Mouse (Mus musculus): ENCODE results near the gene Vgll2. TPM values are rescaled to one million over a fixed set of nuclear protein-coding genes. Genes with fewer than 3 reads are reported as not detected.

Vgll2 gene
- total and polyA plus RNA-seq, 3 experiments: not detected

DNA sequence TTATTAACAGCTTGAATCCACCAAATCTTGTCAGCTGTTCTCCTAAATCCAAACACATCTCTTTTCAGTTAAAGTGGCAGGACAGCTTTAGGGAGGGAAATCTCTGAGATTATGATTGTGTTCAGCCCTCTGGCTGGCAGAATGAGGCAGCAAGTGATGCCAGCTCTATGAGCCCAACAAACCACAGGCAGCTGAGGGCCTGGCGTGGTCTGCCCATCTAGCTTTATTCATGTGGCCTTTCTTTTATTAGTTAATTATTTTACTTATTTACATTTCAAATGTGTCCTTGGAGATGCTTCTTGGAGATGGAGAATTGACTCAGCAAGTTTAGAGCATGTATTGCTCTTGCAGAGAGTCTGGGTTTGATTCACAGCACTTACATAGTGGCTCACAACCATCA, 3.8 kb upstream of the Vgll2 start:
- Histone ChIP-seq H3K27me3 (ENCODE audit: control insufficient read depth in 1 of 2, insufficient read depth in 2 of 2, low read length in 2 of 2) (no peaks in the 10 kb centered on the region), H3K27ac (ENCODE audit: control insufficient read depth, low read depth, low read length) (no peak overlapping the region), H3K4me3 (ENCODE audit: control insufficient read depth in 1 of 2, insufficient read depth in 1 of 2, low read depth in 2 of 2, low read length in 2 of 2) (no peak overlapping the region), H3K9me3 (replicated peaks; ENCODE audit: insufficient read depth, low read length) (no peaks in the 10 kb centered on the region), H3K4me1 (ENCODE audit: control insufficient read depth in 1 of 2, insufficient read depth in 2 of 2, low read length in 2 of 2) (no peaks in the 10 kb centered on the region), H3K9ac (ENCODE audit: control insufficient read depth, low read depth, low read length, poor library complexity, severe bottlenecking) (no peak overlapping the region), H3K79me2 (ENCODE audit: control insufficient read depth, insufficient read depth, low read length, poor library complexity) (no peaks in the 10 kb centered on the region), H3K36me3 (ENCODE audit: control insufficient read depth in 1 of 2, insufficient read depth in 2 of 2, low read length in 2 of 2) (no peaks in the 10 kb centered on the region)
- no peak for DNase-seq (ENCODE audit: low read depth, low spot score)
- no peak for TF ChIP-seq GABPA (IDR thresholded peaks at IDR 0.05; ENCODE audit: low read depth, low read length)

DNA sequence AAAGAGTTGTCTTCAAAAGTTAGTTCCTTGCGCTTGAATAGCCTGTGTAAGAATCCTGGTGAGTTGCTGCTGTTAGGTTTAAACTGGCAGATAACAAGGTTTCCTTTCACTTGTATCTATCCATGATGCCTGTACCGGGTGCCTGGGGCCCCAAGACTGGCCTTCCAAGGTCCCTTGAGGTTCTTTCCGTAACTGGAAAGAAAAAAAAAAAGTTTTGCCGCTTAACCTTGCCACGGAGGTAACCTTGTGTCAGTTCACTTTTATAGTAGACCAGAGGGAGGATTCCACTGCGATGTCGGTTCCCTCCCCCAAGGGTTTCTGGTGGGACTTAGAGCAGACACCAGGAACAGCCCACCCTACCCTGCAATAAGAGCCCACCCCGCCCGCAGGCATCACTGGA, 1.1 kb upstream of the Vgll2 start:
- Histone ChIP-seq H3K4me3 (ENCODE audit: control insufficient read depth in 1 of 2, insufficient read depth in 1 of 2, low read depth in 2 of 2, low read length in 2 of 2) (no peak overlapping the region), H3K9ac (ENCODE audit: control insufficient read depth, low read depth, low read length, poor library complexity, severe bottlenecking) (no peak overlapping the region), H3K27ac (ENCODE audit: control insufficient read depth, low read depth, low read length) (no peak overlapping the region), H3K4me1 (ENCODE audit: control insufficient read depth in 1 of 2, insufficient read depth in 2 of 2, low read length in 2 of 2) (no peaks in the 10 kb centered on the region), H3K79me2 (ENCODE audit: control insufficient read depth, insufficient read depth, low read length, poor library complexity) (no peaks in the 10 kb centered on the region), H3K36me3 (ENCODE audit: control insufficient read depth in 1 of 2, insufficient read depth in 2 of 2, low read length in 2 of 2) (no peaks in the 10 kb centered on the region), H3K9me3 (replicated peaks; ENCODE audit: insufficient read depth, low read length) (no peaks in the 10 kb centered on the region), H3K27me3 (ENCODE audit: control insufficient read depth in 1 of 2, insufficient read depth in 2 of 2, low read length in 2 of 2) (no peaks in the 10 kb centered on the region)
- DNase-seq (ENCODE audit: low read depth, low spot score): no peak
- TF ChIP-seq ZC3H11A (IDR thresholded peaks at IDR 0.05; ENCODE audit: low read depth, low read length) (no peak), MYB (IDR thresholded peaks at IDR 0.05; ENCODE audit: low read depth, low read length) (no peak), NELFE (IDR thresholded peaks at IDR 0.05; ENCODE audit: low read depth, low read length) (no peak), GATA1 (IDR thresholded peaks at IDR 0.05; ENCODE audit: low read depth, low read length) (no peak), CTCF (IDR thresholded peaks at IDR 0.05 in 2 of 3, conservative IDR thresholded peaks at IDR 0.05 in 1 of 3; ENCODE audit: control insufficient read depth in 1 of 3, insufficient read depth in 1 of 3, low read depth in 2 of 3, low read length in 3 of 3, poor library complexity in 1 of 3, severe bottlenecking in 1 of 3) (no peak), MAX (IDR thresholded peaks at IDR 0.05; ENCODE audit: low read length) (no peak), TAL1 (IDR thresholded peaks at IDR 0.05; ENCODE audit: low read length) (no peak), USF1 (IDR thresholded peaks at IDR 0.05; ENCODE audit: low read depth, low read length) (no peak), NRF1 (IDR thresholded peaks at IDR 0.05; ENCODE audit: insufficient read depth, low read depth, low read length, poor library complexity, severe bottlenecking) (no peak), POLR2AphosphoS5 (IDR thresholded peaks at IDR 0.05; ENCODE audit: borderline replicate concordance, low read depth, low read length) (no peak), ZMIZ1 (IDR thresholded peaks at IDR 0.05; ENCODE audit: low read depth, low read length) (no peak)

DNA sequence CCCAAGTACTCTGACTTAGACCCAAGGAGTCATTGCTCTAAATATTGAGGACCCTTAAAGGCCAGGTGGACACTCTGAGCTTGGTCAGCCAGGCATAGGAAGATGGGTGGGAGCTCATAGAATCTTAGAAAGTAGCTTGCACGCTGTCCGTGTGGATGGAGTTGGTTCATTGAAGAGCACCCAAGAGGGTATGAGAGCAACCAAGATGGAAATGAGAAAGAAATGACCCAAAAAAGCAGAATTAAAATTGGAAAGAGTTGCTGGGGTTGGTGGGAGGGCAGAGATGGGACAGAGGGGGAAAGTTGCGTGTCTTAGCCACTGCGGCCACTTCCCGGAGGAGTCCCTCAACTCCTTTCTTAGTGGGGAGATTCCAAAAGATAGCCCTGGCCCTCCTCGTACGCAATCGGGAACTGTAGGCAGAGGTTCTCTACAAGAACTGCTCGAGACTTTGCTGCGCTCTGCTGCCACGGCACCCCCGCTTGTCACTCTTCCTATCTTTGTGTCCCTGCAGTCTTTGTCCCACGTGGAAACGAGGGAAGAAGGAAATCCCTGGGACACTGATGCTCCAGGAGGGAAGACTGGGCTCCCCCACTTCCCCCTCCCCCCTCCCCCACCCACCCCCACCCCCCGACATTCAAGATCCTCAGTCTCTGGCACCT, 437 bp upstream of the Vgll2 start:
- Histone ChIP-seq H3K4me1 (ENCODE audit: control insufficient read depth in 1 of 2, insufficient read depth in 2 of 2, low read length in 2 of 2) (no peaks in the 10 kb centered on the region), H3K79me2 (ENCODE audit: control insufficient read depth, insufficient read depth, low read length, poor library complexity) (no peaks in the 10 kb centered on the region), H3K36me3 (ENCODE audit: control insufficient read depth in 1 of 2, insufficient read depth in 2 of 2, low read length in 2 of 2) (no peaks in the 10 kb centered on the region), H3K9me3 (replicated peaks; ENCODE audit: insufficient read depth, low read length) (no peaks in the 10 kb centered on the region), H3K9ac (ENCODE audit: control insufficient read depth, low read depth, low read length, poor library complexity, severe bottlenecking) (no peak overlapping the region), H3K4me3 (ENCODE audit: control insufficient read depth in 1 of 2, insufficient read depth in 1 of 2, low read depth in 2 of 2, low read length in 2 of 2) (no peak overlapping the region), H3K27ac (ENCODE audit: control insufficient read depth, low read depth, low read length) (no peak overlapping the region), H3K27me3 (ENCODE audit: control insufficient read depth in 1 of 2, insufficient read depth in 2 of 2, low read length in 2 of 2) (no peaks in the 10 kb centered on the region)
- no peak for TF ChIP-seq EP300 (IDR thresholded peaks at IDR 0.05; ENCODE audit: low read depth in 1 of 2, low read length in 2 of 2)
- no peak for TF ChIP-seq KAT2A (conservative IDR thresholded peaks at IDR 0.05; ENCODE audit: low read depth, low read length)
- TF ChIP-seq TBP (IDR thresholded peaks at IDR 0.05; ENCODE audit: low read depth, low read length): no peak
- TF ChIP-seq ETS1 (IDR thresholded peaks at IDR 0.05; ENCODE audit: low read depth, low read length): no peak
- no peak for TF ChIP-seq USF1 (IDR thresholded peaks at IDR 0.05; ENCODE audit: low read depth, low read length)
- TF ChIP-seq ELF1 (IDR thresholded peaks at IDR 0.05; ENCODE audit: low read depth, low read length): no peak
- DNase-seq (ENCODE audit: low read depth, low spot score): no peak
